Mouse (Mus musculus) limb, embryonic 12.5 days (tissue): ENCODE measurements around the gene Kank4. TPM values are rescaled to one million over a fixed set of nuclear protein-coding genes. Genes with fewer than 3 reads are reported as not detected.
"Not testable (repeated sequence)": the region's sequence is repeated elsewhere in the genome, so short reads cannot be mapped to it uniquely, and the experiment has no call there.

ENCODE experiments used
- ATAC-seq: fragments of 200-750 bp; cut with Nextera tagmentation; 2 replicates; pipeline ENCODE4 v1.8.0; 2017; ENCODE audit warnings: low read depth, moderate TSS enrichment; ENCODE audit not compliant: insufficient number of reproducible peaks, insufficient read depth, low FRiP score, low TSS enrichment
- H3K27ac ChIP-seq: fragments of 300-500 bp; sonication (generic); 2 replicates; pipeline ENCODE4 v1.5.1; 2016; ENCODE audit warnings: mild to moderate bottlenecking, moderate library complexity
- H3K27me3 ChIP-seq: fragments of 300-500 bp; sonication (generic); 2 replicates; pipeline ENCODE4 v1.6.1; 2016; ENCODE audit warnings: mild to moderate bottlenecking, moderate library complexity
- H3K36me3 ChIP-seq: fragments of 300-500 bp; sonication (generic); 2 replicates; pipeline ENCODE4 v1.6.1; 2016; ENCODE audit warnings: mild to moderate bottlenecking, moderate library complexity
- H3K4me1 ChIP-seq: fragments of 300-500 bp; sonication (generic); replicated peaks from 2 replicates; pipeline ENCODE4 v1.6.1; 2016
- H3K4me2 ChIP-seq: fragments of 300-500 bp; sonication (generic); 2 replicates; pipeline ENCODE4 v1.6.1; 2016; ENCODE audit warnings: mild to moderate bottlenecking, moderate library complexity
- H3K4me3 ChIP-seq: fragments of 300-500 bp; sonication (generic); replicated peaks from 2 replicates; pipeline ENCODE4 v1.5.1; 2016; ENCODE audit warnings: mild to moderate bottlenecking
- H3K9ac ChIP-seq: fragments of 300-500 bp; sonication (generic); replicated peaks from 2 replicates; pipeline ENCODE4 v1.6.1; 2016; ENCODE audit warnings: mild to moderate bottlenecking, moderate library complexity
- H3K9me3 ChIP-seq: fragments of 300-500 bp; sonication (generic); 2 replicates; pipeline ENCODE4 v1.6.1; 2016; ENCODE audit warnings: mild to moderate bottlenecking, moderate library complexity
- WGBS: fragments of 180-500 bp; shearing (Covaris S2); methylation state at CpG from one replicate; pipeline ENCODE4 v1.1.7; 2016; 5-methylcytosine and 5-hydroxymethylcytosine counted together
- polyA plus RNA-seq: library from polyadenylated mRNA; unstranded; fragments of >200 nt; fragmentation: Nextera tagmentation; extraction: Ambion mirVana; gene quantifications from 2 replicates; pipeline ENCODE4 v1.2.1, GENCODE M21; 2016

The Kank4 gene
- polyA plus RNA-seq, 1 experiment from 2014 or later = 2.0 TPM

DNA sequence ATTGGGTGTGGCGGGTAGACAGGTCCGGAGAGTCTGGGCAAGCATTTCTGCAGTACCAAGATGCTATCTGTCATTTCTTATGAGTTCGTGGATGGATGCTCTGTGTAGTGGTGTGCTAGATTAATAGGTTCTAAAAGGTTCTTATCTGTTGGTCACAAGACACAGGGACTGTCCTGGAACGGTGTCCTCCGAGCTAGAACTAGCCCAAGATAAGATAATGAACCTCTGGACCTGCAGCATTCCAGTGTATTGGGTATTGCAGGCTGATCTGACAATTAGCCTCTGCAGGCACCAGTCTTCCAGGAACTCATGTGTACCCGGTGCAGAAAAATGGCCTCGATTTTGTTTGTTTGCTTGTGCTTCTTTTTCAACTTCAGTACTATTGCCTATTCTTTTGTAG lies 88.6 kb downstream of the Kank4 start:
- no peak for ATAC-seq
- H3K27ac ChIP-seq = no peak overlapping the region
- H3K9ac ChIP-seq = no peak overlapping the region
- H3K4me3 ChIP-seq = no peak overlapping the region
- WGBS = 65% methylated on average over 7 of the region's 7 CpGs
- H3K27me3 ChIP-seq = peaks cover 34% of the 10 kb centered on the region
- no peaks in the 10 kb centered on the region for H3K9me3 ChIP-seq
- H3K4me2 ChIP-seq = 0 out of 2 replicates have a peak overlapping the region, but pooled peaks have one; percentile 88
- peaks cover 18% of the 10 kb centered on the region for H3K4me1 ChIP-seq
- no peaks in the 10 kb centered on the region for H3K36me3 ChIP-seq

DNA sequence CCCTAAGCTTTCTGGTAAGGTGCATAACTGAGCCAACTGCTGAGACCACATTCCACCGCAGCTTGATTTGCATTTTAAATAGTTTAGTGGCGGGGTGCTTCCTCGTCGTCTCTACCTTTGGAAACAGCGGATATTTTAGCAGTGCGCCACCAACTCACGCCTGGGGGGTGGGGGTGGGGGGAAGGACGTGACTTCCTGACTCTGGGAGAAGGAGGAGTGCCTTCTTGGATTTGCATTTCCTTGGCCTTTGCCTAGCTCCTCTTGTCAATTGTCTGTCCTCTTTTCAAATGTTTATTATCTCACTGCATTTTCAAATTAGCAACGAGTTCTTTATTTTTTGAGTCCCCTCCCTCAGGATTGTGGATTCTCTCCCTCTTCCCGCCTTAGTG lies 89.4 kb downstream of the Kank4 start:
- peak overlapping the region; percentile 88 for H3K4me2 ChIP-seq
- ATAC-seq = no peak
- no peaks in the 10 kb centered on the region for H3K36me3 ChIP-seq
- no peak overlapping the region for H3K27ac ChIP-seq
- no peaks in the 10 kb centered on the region for H3K9me3 ChIP-seq
- peak overlapping the region; percentile 45 for H3K4me3 ChIP-seq
- 2% methylated on average over 10 of the region's 10 CpGs for WGBS
- no peak overlapping the region for H3K9ac ChIP-seq
- peaks cover 18% of the 10 kb centered on the region for H3K4me1 ChIP-seq
- peaks cover 34% of the 10 kb centered on the region for H3K27me3 ChIP-seq

DNA sequence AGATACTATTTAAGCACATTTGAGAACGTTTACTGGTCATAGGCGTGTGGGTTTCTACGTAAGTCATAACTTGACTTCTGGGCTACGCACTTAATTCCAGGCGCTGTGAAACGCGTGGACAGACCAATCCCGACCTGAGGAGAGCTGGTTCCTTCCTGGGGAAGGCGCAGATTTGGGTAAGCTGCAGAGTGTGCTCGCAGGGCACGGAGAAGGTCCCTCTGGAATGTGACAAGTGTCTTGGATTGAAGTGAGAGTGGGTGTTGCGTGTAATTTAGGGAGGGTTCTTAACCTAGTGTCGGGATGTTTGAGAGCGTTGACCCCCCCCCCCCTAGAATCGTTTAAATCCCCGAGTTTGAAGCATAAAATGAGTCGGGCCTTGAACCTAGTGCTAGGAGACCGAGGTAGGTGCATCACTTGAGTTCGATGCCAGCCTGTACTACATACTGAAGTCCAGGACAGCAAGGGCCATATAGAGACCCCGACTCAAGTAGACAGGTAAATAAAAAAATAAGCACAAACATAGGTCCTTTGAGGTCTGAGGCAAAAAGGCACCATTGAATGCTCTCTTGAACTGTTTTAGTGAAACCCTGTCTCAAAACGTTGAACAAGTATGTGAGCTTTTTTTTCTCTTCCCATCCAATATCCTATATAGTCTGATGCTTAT lies 89.9 kb downstream of the Kank4 start:
- Histone ChIP-seq H3K27ac (no peak overlapping the region), H3K9ac (peak overlapping the region; percentile 57), H3K4me2 (peak overlapping the region; percentile 88), H3K4me1 (peaks cover 18% of the 10 kb centered on the region), H3K4me3 (peak overlapping the region; percentile 45), H3K9me3 (no peaks in the 10 kb centered on the region), H3K36me3 (no peaks in the 10 kb centered on the region), H3K27me3 (peaks cover 34% of the 10 kb centered on the region)
- WGBS = 3% methylated on average over 21 of the region's 21 CpGs
- ATAC-seq = no peak

DNA sequence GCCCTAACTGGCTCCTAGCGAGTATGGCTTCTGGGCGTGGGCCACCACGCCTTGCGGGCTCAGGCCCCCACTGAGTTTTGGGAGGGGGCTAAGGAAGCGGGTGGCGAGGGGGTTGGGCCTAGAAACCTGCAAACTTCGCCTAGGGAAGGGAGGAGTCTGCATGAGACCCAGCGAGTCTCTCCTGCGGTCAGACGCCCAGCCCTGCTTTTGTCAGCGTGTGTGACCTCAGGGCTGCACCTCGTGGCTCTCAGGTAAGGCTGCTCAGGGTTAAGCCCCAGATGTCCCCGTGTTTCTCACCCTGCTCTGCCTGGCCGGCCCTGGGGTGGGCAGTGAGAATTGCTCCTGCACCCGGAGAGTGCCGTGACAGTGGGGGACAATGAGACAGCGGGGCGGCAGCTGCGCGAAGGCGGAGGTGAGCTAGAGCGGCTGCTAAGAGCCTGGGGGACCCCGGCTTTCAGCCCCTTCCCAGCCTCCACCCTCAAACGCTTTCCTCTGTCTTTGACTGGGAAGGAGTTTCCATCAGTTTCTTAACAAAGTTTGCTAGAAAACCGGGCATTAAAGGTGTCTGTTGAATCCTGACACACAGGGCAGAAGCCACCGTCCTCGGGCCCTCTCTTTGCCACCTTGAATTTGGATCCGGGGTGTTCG lies 90.6 kb downstream of the Kank4 start, which contains the start of gene L1td1:
Gene L1td1, plus strand, starts transcription at position 145 of the 648 bp plus-strand sequence.
- no peaks in the 10 kb centered on the region for H3K9me3 ChIP-seq
- H3K4me1 ChIP-seq = peaks cover 18% of the 10 kb centered on the region
- no peak within 1 kb of the TSS for H3K27ac ChIP-seq
- ATAC-seq = no peak
- H3K9ac ChIP-seq = peak within 1 kb of the TSS; percentile 57
- WGBS = 3% methylated on average over 29 of the region's 29 CpGs
- H3K36me3 ChIP-seq = no peaks in the 10 kb centered on the region
- peaks cover 34% of the 10 kb centered on the region for H3K27me3 ChIP-seq
- H3K4me3 ChIP-seq = peak within 1 kb of the TSS; percentile 45
- peak within 1 kb of the TSS; percentile 88 for H3K4me2 ChIP-seq

DNA sequence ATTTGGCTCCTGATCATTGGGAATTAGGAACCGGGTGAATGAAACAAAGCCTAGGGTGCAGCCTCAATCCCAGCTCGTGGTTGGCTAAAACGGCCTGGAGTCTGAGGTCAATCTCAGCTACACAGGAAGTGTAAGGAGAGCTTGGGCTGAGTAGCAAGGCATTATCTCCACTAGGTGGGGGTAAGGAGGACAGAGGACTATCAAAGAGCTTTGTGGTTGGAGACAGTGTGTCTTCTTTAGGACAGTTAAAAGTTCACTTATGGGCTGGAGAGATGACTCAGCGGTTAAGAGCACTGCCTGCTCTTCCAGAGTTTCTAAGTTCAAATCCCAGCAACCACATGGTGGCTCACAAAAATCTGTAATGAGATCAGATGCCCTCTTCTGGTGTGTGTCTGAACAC lies 91.9 kb downstream of the Kank4 start:
- H3K4me3 ChIP-seq = no peak overlapping the region
- H3K4me2 ChIP-seq = no peak overlapping the region
- ATAC-seq = no peak
- peaks cover 34% of the 10 kb centered on the region for H3K27me3 ChIP-seq
- H3K4me1 ChIP-seq = peaks cover 18% of the 10 kb centered on the region
- no peaks in the 10 kb centered on the region for H3K9me3 ChIP-seq
- WGBS = 40% methylated on average over 4 of the region's 4 CpGs
- H3K27ac ChIP-seq = no peak overlapping the region
- no peaks in the 10 kb centered on the region for H3K36me3 ChIP-seq
- no peak overlapping the region for H3K9ac ChIP-seq

DNA sequence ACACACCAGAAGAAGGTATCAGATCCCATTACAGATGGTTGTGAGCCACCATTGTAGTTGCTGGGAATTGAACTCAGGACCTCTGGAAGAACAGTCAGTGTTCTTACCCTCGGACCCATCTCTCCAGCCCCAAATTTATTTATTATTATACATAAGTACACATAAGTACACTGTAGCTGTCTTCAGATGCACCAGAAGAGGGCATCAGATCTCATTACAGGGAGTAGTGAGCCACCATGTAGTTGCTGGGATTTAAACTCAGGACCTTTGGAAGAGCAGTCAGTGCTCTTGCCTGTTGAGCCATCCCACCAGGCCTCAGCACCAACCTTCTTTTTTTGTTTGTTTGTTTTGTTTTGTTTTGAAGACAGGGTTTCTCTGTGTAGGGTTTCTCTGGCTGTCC lies 92.7 kb downstream of the Kank4 start:
- H3K36me3 ChIP-seq, H3K4me2 ChIP-seq, H3K27ac ChIP-seq, H3K4me3 ChIP-seq, H3K9me3 ChIP-seq, H3K9ac ChIP-seq, ATAC-seq: not testable (repeated sequence)
- WGBS = 71% methylated on average over 1 of the region's 1 CpGs
- H3K4me1 ChIP-seq = peaks cover 18% of the 10 kb centered on the region
- H3K27me3 ChIP-seq = peaks cover 34% of the 10 kb centered on the region

DNA sequence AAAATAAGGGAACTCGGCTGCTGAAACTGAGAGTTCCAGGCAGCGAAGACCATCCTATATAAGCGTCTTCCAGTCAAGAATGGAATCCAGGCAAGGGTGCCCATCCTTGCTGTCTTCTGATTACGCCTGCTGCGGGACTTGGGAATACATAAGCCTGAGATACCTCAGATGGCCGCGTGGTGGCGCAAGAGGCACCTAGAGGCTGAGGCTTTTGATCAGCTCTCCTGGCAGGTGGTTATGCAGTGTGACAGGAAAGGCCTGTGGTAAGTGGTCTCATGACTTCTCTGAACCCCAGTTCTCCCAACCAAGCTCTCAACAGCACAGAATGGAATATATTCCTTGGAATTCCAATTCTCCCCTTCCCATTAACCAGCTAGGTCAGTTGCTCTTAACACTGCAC lies 94.9 kb downstream of the Kank4 start:
- H3K9me3 ChIP-seq = no peaks in the 10 kb centered on the region
- no peak overlapping the region for H3K27ac ChIP-seq
- peaks cover 9% of the 10 kb centered on the region for H3K4me1 ChIP-seq
- no peak for ATAC-seq
- H3K4me3 ChIP-seq = no peak overlapping the region
- no peak overlapping the region for H3K4me2 ChIP-seq
- WGBS = 9% methylated on average over 8 of the region's 8 CpGs
- H3K36me3 ChIP-seq = no peaks in the 10 kb centered on the region
- H3K27me3 ChIP-seq = peaks cover 16% of the 10 kb centered on the region
- H3K9ac ChIP-seq = no peak overlapping the region

DNA sequence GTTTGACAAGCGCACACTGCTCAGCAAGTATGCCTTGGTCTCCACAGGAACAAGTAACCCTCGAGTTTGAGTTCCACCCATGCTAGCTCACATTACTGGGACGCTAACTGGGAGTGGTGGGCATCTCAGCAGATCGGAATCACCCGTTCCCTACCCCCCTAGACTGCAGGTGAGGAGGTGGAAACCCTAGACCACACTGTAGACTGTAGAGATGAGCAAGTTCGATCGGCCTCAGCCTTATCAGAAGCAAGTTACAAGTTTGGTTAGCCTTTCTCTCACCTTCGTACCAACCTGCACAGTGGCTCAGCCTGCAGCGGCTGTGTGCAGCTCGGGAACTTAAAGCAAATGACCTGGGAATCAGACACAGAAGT lies 98.8 kb downstream of the Kank4 start:
- Histone ChIP-seq H3K27ac (no peak overlapping the region), H3K36me3 (no peaks in the 10 kb centered on the region), H3K4me2 (no peak overlapping the region), H3K9me3 (no peaks in the 10 kb centered on the region), H3K4me3 (no peak overlapping the region), H3K4me1 (no peaks in the 10 kb centered on the region), H3K27me3 (no peaks in the 10 kb centered on the region), H3K9ac (no peak overlapping the region)
- WGBS = 86% methylated on average over 10 of the region's 10 CpGs
- no peak for ATAC-seq

DNA sequence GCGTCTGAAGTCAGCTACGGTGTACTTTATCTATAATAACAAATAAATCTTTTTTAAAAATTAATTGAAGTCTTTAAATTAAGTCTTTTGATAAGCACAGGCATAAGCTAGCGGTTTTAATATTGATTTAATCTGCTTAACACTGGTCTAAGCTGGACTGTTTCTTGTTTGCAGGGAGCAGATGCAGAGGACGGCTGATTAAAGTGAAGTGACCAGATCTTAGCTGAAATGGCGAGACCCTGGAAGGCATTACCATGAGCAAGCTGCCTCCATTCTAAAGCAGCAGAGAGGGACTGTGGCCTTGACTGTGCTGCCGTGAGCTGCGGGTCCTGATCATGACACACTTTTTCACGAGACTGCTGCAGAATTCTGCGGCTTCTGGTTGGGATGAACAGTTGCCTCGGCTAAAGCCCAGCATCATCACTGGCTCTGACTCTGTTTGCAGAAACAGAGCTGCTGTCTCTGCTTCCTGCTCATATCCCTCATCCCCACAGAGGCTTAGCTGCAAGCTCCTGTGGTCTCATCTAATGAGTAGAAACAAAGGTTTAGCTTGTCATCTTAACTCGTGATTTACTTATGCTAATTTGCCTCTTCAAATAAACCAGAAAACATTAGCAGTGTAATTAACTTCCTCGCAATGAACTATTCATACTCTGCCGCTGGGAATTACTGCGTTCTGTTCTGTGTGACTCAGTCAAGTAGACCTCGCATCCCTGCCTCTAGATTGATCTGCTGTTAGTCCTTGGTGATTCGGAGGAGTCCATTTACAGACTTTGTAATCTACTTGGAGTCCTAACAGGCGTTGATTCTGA lies 99.4 kb downstream of the Kank4 start:
- WGBS = 82% methylated on average over 17 of the region's 17 CpGs
- H3K4me2 ChIP-seq = no peak overlapping the region
- H3K27ac ChIP-seq = no peak overlapping the region
- no peak overlapping the region for H3K4me3 ChIP-seq
- no peaks in the 10 kb centered on the region for H3K9me3 ChIP-seq
- no peak for ATAC-seq
- no peaks in the 10 kb centered on the region for H3K4me1 ChIP-seq
- H3K27me3 ChIP-seq = no peaks in the 10 kb centered on the region
- no peak overlapping the region for H3K9ac ChIP-seq
- no peaks in the 10 kb centered on the region for H3K36me3 ChIP-seq

DNA sequence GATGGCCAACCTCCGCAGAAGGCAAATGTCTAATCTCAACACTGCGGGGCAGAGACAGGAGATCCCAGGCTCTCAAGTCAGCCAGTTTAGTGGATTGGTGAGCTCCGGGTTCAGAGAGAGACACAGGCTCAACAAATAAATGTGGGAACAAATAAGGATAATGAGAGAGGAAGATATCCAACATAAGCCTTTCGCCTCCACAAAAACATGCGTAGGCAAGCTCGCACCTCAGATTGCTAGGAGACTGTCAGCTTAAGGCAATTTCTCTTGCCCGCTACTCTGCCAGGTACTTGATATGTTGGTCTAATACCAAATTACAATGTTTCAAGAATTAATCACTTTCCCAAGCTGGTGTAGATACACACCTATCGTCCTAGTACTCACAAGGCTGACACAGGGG lies 106.4 kb downstream of the Kank4 start:
- no peaks in the 10 kb centered on the region for H3K9me3 ChIP-seq
- H3K27ac ChIP-seq = no peak overlapping the region
- no peak overlapping the region for H3K4me3 ChIP-seq
- no peaks in the 10 kb centered on the region for H3K4me1 ChIP-seq
- no peak for ATAC-seq
- peaks cover 6% of the 10 kb centered on the region; the same call in 1 of the 2 replicates for H3K36me3 ChIP-seq
- no peak overlapping the region for H3K4me2 ChIP-seq
- WGBS = 90% methylated on average over 8 of the region's 8 CpGs
- H3K27me3 ChIP-seq = no peaks in the 10 kb centered on the region
- H3K9ac ChIP-seq = no peak overlapping the region
